Mouse (Mus musculus) cortical plate, adult 2 months (tissue): ENCODE data around the gene Tnfaip8l2.

ENCODE experiments used
- CTCF ChIP-seq: fragments of 200-500 bp; IDR thresholded peaks from 2 replicates; pipeline ENCODE4 v1.5.1; 2011; ENCODE audit warnings: mild to moderate bottlenecking, control low read depth, low read length; ENCODE audit not compliant: insufficient read depth; ENCODE audit errors: extremely low read depth
- POLR2A ChIP-seq: fragments of 200-500 bp; IDR thresholded peaks from 2 replicates; pipeline ENCODE4 v1.6.1; 2011; ENCODE audit warnings: mild to moderate bottlenecking, low read length, control low read depth; ENCODE audit not compliant: insufficient read depth; ENCODE audit errors: extremely low read depth

DNA sequence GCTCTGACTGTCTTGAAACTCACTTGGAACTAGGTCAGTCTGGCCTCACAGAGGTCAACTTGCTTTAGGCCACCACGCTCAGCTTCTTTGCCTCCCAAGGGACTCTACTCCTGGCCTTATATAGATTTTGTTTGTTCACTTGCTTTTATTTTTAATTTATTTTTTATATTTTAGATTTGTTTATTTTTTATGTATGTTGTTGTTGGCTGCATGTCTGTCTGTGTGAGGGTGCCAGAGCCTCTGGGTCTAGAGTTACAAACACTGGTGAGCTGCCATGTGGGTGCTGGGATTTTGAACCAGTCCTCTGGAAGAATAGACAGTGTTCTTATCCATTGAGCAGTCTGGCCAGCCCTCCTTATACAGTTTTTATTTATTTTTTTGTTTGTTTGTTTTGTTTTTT lies 29.4 kb downstream of the Tnfaip8l2 start:
- TF ChIP-seq CTCF, result no peak
- TF ChIP-seq POLR2A, result no peak
